Mouse (Mus musculus) MEL-GATA-1-ER (cell line): ENCODE measurements around the gene Nagpa.

ENCODE experiments used
- DNase-seq: peaks from one replicate; pipeline ENCODE4 v3.0.0-alpha.2; 2012; ENCODE audit warnings: low read depth; ENCODE audit errors: extremely low read depth

The Nagpa gene

GRCm38 (mm10) chr16:5202681-5203080 is 1.1 kb downstream of the Nagpa start:
- DNase-seq: peak; percentile 44

DNA sequence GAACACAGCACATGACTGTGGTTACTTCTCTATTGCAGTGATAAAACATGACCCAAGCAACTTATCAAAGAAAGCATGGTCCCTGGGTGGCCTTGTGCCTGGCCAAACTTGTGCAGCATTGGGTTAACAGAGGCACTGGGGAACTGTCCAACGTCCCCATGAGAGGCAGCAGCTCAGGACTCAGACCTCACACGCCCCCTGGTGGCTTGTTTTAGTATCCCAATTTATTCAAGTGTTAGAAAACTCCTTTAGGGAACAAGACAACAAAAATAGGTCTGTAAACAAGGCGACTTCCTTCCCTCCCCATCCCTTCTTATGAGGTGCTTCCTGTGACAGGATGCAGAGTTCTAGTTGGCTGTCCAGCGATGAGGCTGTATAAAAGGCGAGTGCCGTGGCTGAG is 8.7 kb downstream of the Nagpa start:
- peak; percentile 28 for DNase-seq

GRCm38 (mm10) chr16:5186234-5186633 is 17.6 kb downstream of the Nagpa start:
- no peak for DNase-seq

DNA sequence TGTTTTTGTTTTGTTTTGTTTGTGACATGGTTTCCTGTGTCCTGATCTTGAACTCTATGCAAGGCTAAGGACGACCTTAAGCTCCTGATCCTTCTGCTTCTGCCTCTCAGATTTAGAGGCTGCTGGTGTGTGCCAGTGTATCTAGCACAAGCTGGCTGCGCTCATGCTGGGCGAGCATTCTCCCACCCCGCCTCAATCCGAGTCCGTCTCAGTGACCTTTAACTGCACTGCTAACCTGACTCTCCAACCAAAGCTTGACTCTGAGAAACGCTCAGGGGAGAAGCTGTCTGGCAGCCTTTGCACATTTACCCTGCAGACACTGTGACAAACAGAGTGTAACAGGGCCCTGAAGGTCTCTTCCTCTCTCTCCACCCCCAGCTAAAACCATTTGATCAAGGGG is 18.1 kb downstream of the Nagpa start:
- no peak for DNase-seq

DNA sequence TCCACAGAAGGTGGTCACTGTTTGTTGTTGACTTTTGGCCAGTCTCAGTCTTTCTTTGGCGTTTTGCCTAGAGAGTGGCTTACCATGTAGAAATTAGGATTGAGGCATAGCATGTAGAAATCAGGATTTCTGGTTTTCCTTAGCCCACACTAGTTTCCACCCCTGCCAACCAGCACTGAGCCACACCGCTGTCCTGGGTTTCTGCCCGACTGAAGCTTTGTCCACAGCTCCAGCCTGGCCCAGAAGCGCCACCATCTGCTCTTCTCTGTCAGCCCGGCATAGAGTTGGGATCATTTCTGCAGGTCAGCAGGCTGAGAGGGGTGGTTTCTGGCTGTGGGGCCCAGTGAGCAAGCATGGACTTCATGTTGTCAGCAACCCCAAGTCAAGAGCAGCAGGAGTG is 18.9 kb downstream of the Nagpa start:
- no peak for DNase-seq

DNA sequence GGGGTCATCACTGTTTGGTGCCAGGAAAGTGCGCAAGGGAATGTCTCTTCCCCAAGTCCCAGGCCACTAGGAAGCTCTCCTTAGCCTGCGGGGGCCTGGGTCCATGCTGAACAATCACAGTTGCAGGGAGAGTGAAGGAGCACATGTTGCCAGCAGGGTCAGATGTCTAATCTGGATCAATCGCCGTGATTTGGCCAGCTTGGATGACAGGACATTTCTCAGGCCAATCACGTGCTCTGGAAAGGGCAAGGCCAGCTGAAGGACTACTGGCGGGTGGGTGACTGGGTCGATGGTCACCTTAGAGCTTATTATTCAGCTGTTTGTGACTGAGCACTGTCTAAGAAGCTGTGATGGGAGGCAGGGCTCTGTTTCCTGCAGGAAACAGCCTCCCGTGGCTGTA is 19.7 kb downstream of the Nagpa start:
- DNase-seq: no peak

GRCm38 (mm10) chr16:5183310-5183975 is 20.4 kb downstream of the Nagpa start:
- no peak for DNase-seq

- no peak for DNase-seq
Measured at GRCm38 (mm10) chr16:5172636-5173035, 31.2 kb downstream of the Nagpa start.

DNA sequence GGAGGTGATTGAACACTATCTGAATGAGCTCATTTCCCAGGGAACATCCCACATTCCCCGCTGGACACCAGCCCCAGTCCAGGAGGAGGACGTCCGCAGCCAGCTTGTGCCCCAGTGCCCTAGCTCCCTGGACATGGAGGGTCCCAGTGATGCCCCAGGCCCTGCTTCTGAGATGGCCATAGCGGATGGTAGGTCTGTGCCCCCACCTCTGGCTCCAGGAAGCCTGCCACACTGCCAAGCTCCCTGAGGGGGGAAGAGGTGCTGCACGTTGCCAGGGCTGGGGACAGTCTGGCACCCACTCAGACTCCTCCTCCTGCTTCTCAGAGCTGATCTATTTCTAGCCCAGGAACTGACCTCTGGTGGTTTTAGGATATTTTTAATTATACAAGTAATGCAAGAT is 35.0 kb downstream of the Nagpa start:
- DNase-seq: no peak

DNA sequence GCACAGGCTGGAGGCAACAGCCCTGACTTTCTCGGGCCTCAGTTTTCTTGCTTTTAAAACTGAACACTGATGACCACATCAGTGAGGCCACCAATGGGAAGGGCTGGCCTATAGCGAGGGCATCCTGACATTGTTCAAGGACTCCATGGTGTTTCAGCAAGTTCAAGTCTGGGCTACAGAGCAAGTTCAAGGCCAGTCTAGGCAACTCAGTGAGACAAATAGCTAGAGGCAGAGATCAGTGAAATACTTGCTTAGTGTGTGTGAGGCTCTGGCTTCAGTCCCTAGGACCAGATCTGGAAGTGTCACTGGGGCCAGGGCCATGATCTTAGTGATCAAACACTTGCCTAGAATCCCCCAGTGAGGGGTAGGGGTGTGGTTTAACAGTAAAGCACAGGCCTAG is 35.8 kb downstream of the Nagpa start:
- DNase-seq: no peak

DNA sequence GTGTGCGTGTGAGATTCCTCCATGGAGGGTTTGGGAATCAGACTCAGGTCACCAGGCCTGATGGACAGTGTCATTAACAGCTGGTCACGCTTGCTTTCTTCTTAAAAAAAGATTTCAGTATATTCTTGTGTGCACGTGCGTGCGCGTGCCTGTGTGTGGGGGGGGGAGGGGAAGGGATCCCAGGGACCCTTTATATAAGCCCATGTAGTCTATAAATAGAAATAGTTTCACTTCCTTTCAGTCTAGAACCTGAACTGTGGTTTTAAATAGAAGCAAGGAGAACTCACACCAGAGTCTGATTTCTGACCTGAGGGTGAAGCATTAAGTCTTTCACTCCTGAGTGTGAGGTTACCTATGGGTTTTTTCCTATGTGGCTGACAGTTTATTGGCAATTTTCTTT is 39.5 kb downstream of the Nagpa start:
- no peak for DNase-seq

GRCm38 (mm10) chr16:5159248-5159647 is 44.6 kb downstream of the Nagpa start:
- no peak for DNase-seq

- no peak for DNase-seq
Measured at GRCm38 (mm10) chr16:5157113-5157512, 46.7 kb downstream of the Nagpa start.

DNA sequence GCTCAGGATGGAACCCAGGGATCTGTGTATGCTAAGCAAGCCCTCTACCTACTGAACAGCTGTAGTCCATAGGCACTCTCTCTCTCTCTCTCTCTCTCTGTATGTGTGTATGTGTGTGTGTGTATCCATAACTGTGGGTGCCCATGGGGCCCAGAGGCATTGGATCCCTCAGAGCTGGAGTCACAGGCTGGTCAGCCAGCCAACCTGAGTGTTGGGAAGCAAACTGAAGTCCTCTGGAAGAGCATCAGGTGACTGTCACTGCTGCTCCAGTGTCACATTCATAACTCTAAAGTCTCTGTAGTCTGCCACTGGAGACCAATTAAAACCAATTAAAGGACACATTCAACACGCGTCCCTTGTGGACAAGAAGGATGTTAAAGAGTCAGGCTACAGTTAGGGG is 47.3 kb downstream of the Nagpa start:
- no peak for DNase-seq

DNA sequence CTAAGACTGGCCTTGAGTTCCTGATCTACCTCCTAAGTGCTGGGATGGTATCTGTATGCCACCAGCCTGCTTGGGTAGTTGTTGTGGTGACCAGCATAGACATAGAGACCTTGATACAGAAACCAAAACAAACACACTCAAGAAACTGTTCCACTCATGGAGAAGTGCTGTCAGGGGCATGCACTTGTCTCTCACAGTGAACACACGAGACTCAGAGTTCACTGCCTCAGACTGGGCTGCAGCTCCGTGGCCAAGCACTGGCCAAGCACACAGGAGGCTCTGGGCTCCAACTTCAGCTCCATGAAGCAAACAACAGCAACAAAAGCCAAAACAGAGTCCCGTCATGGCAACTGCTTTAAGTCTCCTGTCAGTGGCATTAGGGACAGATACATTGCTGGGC is 48.8 kb downstream of the Nagpa start:
- no peak for DNase-seq

DNA sequence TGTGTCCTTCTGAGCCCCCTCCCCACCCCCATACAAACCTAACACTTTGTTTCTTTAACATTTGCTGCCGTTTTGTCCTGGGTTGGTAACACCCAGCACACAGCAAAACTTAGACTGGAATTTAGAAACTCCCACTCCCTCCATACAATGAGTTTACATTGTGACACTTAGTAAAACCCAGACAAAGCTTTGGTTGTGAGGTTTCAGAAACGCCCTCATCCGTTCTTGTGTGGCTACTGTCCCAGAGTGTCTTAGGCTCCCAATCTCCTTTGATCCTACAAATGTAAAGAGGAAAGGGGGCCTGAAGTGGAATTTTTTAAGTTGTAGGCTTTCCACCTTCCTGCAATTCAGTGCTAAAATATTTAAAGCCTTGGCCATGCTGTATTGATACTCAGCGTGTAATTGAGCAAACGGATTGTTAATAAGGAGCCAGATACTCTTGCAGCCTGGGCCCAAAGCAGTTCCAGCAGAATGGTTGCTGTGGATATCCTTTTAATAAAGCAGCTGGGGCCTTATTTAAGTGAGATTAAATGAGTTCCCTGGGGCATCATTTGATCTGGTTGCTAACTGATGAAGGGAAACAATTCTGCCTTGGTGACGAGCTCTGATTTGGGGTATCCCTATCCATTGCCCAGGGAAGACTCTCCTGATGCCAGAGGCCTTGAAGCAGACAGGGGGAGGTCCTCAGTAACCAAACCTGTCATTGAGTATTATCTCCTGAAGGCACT is 50.3 kb downstream of the Nagpa start:
- DNase-seq: no peak

DNA sequence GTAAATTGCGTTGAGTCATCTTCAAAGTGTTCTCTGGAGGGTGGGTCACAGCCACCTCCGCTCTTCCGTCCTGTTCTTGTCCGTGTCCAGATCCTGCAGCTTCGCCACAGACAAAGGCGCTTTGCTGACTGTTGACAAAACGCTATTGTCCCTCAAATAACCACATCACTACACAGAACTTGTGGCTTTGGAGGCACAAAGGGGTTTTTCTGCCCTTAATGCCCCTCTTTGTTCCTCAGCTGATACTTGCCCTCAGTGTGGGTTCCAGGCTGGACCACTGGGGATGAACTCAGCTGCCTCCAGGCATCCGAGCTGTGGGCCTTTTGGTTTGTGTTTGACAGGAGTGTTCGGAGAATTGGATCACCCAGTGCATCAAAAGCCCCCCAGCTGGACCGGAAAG is 53.3 kb downstream of the Nagpa start:
- DNase-seq: no peak

- no peak for DNase-seq
Measured at GRCm38 (mm10) chr16:5147037-5147385, 56.8 kb downstream of the Nagpa start, which contains the start of gene Sec14l5. Sec14l5 (plus strand) TSS chr16:5147109.

DNA sequence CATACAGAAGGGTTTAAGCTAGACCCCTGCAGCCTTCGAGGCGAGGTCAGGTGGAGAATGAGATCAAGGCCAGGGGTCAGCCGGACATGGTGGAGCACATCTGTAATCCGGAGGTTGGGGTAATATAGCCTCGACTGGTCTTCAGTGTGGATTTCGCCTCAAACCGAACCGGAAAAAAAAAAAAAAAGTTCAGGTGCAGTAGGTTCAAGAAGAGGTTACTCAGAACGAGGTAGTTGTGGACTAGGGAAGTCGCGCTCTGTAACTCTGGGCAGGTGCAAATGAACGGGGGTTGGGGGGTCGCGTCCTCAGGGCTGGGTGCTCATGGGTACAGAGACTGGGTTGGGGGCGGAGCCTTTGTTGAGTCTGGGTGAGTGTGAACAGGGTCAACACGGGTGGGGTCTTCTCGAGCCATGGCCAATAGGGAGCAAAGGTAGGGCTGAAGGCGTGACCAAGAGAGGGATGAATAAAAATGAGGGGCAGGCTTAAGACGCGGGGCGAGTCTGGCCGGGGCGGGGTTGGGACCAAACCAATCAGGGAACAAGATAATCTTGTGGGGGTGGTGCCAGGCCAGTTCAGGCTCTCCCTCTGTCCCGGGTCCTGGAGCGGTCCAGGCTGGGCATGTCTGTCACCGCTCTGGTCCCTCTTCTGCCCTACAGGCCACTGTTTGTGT is 57.3 kb downstream of the Nagpa start:
- peak; percentile 80 for DNase-seq

DNA sequence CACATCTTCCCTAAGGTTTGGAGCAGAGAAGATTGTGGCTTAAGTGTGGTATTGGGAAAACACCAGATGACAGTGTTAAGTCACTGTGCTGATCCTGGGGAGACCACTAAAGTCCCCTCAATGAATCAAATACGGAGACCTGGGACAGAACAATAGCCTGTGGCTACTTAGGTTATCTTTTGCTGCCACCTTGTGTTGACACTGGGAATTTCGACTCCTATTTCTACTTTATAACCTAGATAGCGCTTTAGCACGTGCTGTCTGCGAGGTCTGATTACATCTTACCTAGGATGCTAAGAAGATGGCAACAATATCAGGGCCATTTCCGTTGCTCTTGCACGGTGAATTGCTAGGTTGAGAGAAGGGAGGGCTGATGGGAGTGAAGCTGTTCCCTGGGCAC is 58.2 kb downstream of the Nagpa start:
- peak; percentile 70 for DNase-seq
